Mouse (Mus musculus): ENCODE data around the gene Car12. TPM values are rescaled to one million over a fixed set of nuclear protein-coding genes. Genes with fewer than 3 reads are reported as not detected.
A peak's percentile ranks its signal among the peaks of the same experiment; 100 is the strongest.
"Not testable (repeated sequence)": the region's sequence is repeated elsewhere in the genome, so short reads cannot be mapped to it uniquely, and the experiment has no call there.

Car12 gene
- polyA plus RNA-seq, 1 experiment from 2014 or later, result 0.42 TPM

- H3K4me3 ChIP-seq (ENCODE audit: control insufficient read depth in 1 of 2, insufficient read depth in 1 of 2, low read depth in 1 of 2, low read length in 2 of 2), result no peak overlapping the region
- no peaks in the 10 kb centered on the region for H3K27me3 ChIP-seq (ENCODE audit: control insufficient read depth, insufficient read depth, low read length)
- no peaks in the 10 kb centered on the region for H3K4me1 ChIP-seq (ENCODE audit: control insufficient read depth in 2 of 2, insufficient read depth in 2 of 2, low read length in 2 of 2)
- H3K9me3 ChIP-seq (ENCODE audit: control insufficient read depth, low read length), result no peaks in the 10 kb centered on the region
- WGBS, result 66% methylated on average over 3 of the region's 3 CpGs
- H3K9ac ChIP-seq (ENCODE audit: low read length), result no peak overlapping the region
- H3K36me3 ChIP-seq (ENCODE audit: control insufficient read depth, insufficient read depth, low read length), result no peaks in the 10 kb centered on the region
- H3K4me2 ChIP-seq (ENCODE audit: low read length), result no peak overlapping the region
- no peak overlapping the region for H3K27ac ChIP-seq (replicated peaks in 1 of 2; ENCODE audit: control insufficient read depth in 1 of 2, insufficient read depth in 1 of 2, low read depth in 2 of 2, low read length in 2 of 2)
- no peak for ATAC-seq (ENCODE audit: insufficient number of reproducible peaks, insufficient read depth, low FRiP score, low read depth)
Observed at GRCm38 (mm10) chr9:66769275-66769674, 55.8 kb downstream of the Car12 start.

DNA sequence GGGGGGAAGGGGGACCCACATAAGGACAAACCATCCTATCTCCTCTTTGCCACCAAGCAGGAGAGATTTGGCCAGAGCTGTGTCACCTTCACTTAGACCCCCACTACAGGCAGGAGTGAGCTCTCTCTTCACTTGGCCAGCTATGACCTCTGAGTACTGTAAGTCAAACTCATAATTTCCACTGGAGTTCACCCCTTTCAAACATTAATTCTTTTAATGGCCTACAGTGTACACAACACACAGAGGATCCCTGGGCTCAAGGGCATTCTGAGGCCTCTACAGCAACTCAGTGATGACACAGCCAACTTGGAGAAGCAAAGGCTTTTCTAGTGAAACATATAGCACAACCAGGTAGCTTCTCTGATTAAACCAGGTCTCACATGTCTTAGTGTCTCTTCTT is 57.2 kb downstream of the Car12 start:
- H3K9me3 ChIP-seq (ENCODE audit: control insufficient read depth, low read length), result no peaks in the 10 kb centered on the region
- H3K27me3 ChIP-seq (ENCODE audit: control insufficient read depth, insufficient read depth, low read length), result no peaks in the 10 kb centered on the region
- H3K4me3 ChIP-seq (ENCODE audit: control insufficient read depth in 1 of 2, insufficient read depth in 1 of 2, low read depth in 1 of 2, low read length in 2 of 2), result no peak overlapping the region
- H3K36me3 ChIP-seq (ENCODE audit: control insufficient read depth, insufficient read depth, low read length), result no peaks in the 10 kb centered on the region
- H3K4me2 ChIP-seq (ENCODE audit: low read length), result no peak overlapping the region
- H3K27ac ChIP-seq (replicated peaks in 1 of 2; ENCODE audit: control insufficient read depth in 1 of 2, insufficient read depth in 1 of 2, low read depth in 2 of 2, low read length in 2 of 2), result no peak overlapping the region
- no peak overlapping the region for H3K9ac ChIP-seq (ENCODE audit: low read length)
- no peaks in the 10 kb centered on the region for H3K4me1 ChIP-seq (ENCODE audit: control insufficient read depth in 2 of 2, insufficient read depth in 2 of 2, low read length in 2 of 2)
- ATAC-seq (ENCODE audit: insufficient number of reproducible peaks, insufficient read depth, low FRiP score, low read depth), result no peak

- H3K4me1 ChIP-seq (ENCODE audit: control insufficient read depth in 2 of 2, insufficient read depth in 2 of 2, low read length in 2 of 2); H3K9ac ChIP-seq (ENCODE audit: low read length); H3K27me3 ChIP-seq (ENCODE audit: control insufficient read depth, insufficient read depth, low read length); H3K9me3 ChIP-seq (ENCODE audit: control insufficient read depth, low read length); H3K27ac ChIP-seq (replicated peaks in 1 of 2; ENCODE audit: control insufficient read depth in 1 of 2, insufficient read depth in 1 of 2, low read depth in 2 of 2, low read length in 2 of 2); H3K4me2 ChIP-seq (ENCODE audit: low read length); H3K4me3 ChIP-seq (ENCODE audit: control insufficient read depth in 1 of 2, insufficient read depth in 1 of 2, low read depth in 1 of 2, low read length in 2 of 2); ATAC-seq (ENCODE audit: insufficient number of reproducible peaks, insufficient read depth, low FRiP score, low read depth); H3K36me3 ChIP-seq (ENCODE audit: control insufficient read depth, insufficient read depth, low read length): not testable (repeated sequence)
- no CpG with 5 or more reads among the region's 3 CpGs for WGBS
Observed at GRCm38 (mm10) chr9:66784552-66784951, 71.1 kb downstream of the Car12 start.

DNA sequence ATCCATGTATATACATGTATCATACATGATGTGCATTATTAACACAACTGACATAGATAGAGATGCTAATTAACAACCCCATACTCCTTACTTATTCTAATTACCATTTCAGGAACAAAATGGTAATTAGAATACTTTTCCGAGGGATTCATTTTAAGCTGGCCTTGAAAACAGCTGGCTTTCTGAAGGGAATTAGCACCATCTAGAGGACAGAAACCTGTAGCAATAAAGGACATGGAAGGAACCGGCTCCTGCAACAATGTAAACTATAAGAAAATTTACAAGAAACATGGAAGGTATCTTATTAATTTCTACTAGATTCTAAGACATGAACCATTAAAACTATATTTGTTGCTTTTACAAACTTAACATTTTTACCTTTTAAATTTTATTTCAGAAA is 74.3 kb downstream of the Car12 start:
- WGBS, result 18% methylated on average over 2 of the region's 2 CpGs
- no peak overlapping the region for H3K9ac ChIP-seq (ENCODE audit: low read length)

DNA sequence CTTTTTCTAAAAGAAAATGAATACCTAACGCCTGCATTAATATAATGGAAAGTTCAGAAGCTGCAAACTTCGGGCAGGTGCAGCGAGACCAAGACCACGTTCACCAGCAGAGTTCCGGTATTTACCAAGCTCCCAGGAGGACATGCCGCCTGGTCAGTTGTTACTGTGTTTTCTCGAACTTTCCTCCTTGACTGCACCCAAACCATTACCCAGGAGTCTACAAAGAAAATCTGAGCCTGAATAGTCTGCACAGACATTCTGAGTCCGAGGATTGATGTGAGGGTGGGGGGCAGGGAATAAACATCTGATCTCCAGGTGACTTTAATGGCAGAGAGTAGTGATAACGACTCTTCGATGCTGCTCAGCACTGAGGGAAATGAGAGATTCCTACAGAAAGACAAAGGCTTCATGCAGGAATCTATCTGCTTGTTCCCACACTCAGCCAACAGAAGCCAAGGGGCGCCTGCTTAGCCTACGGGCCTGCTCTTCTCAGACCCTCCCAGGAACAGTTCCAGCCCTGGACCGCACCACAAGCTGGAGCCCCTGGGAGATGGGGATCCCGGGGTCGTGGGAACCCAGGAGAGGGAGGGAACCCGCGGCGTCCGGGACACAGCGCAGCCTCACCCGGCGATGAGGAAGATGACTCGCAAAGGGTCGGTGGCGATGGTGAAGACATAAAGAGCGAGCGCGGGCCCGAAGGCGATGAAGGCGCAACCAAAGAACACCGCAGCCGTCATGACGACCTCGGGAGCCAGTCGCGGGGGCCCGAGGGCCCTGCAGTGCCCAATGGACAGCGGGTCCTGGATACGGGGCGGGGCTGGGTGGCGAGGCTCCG is 81.4 kb downstream of the Car12 start:
- Histone ChIP-seq H3K27ac (replicated peaks in 1 of 2; ENCODE audit: control insufficient read depth in 1 of 2, insufficient read depth in 1 of 2, low read depth in 2 of 2, low read length in 2 of 2) (peak overlapping the region; percentile 79 to 94), H3K36me3 (ENCODE audit: control insufficient read depth, insufficient read depth, low read length) (peaks cover 8% of the 10 kb centered on the region), H3K9me3 (ENCODE audit: control insufficient read depth, low read length) (no peaks in the 10 kb centered on the region), H3K9ac (ENCODE audit: low read length) (peak overlapping the region; percentile 81), H3K4me3 (ENCODE audit: control insufficient read depth in 1 of 2, insufficient read depth in 1 of 2, low read depth in 1 of 2, low read length in 2 of 2) (peak overlapping the region; percentile 61 to 77), H3K4me1 (ENCODE audit: control insufficient read depth in 2 of 2, insufficient read depth in 2 of 2, low read length in 2 of 2) (no peaks in the 10 kb centered on the region), H3K4me2 (ENCODE audit: low read length) (peak overlapping the region; percentile 82), H3K27me3 (ENCODE audit: control insufficient read depth, insufficient read depth, low read length) (no peaks in the 10 kb centered on the region)
- 1% methylated on average over 43 of the region's 43 CpGs for WGBS
- ATAC-seq (ENCODE audit: insufficient number of reproducible peaks, insufficient read depth, low FRiP score, low read depth), result peak; percentile 18

More for the DNA sequence above, 74.3 kb downstream of the Car12 start:
- no peaks in the 10 kb centered on the region for H3K27me3 ChIP-seq (ENCODE audit: control insufficient read depth, insufficient read depth, low read length)
- no peaks in the 10 kb centered on the region for H3K4me1 ChIP-seq (ENCODE audit: control insufficient read depth in 2 of 2, insufficient read depth in 2 of 2, low read length in 2 of 2)
- no peak overlapping the region for H3K4me3 ChIP-seq (ENCODE audit: control insufficient read depth in 1 of 2, insufficient read depth in 1 of 2, low read depth in 1 of 2, low read length in 2 of 2)
- no peak overlapping the region for H3K4me2 ChIP-seq (ENCODE audit: low read length)
- no peaks in the 10 kb centered on the region for H3K9me3 ChIP-seq (ENCODE audit: control insufficient read depth, low read length)
- peaks cover 8% of the 10 kb centered on the region for H3K36me3 ChIP-seq (ENCODE audit: control insufficient read depth, insufficient read depth, low read length)
- no peak overlapping the region for H3K27ac ChIP-seq (replicated peaks in 1 of 2; ENCODE audit: control insufficient read depth in 1 of 2, insufficient read depth in 1 of 2, low read depth in 2 of 2, low read length in 2 of 2)
- no peak for ATAC-seq (ENCODE audit: insufficient number of reproducible peaks, insufficient read depth, low FRiP score, low read depth)

GRCm38 (mm10) chr9:66795464-66796324 is 82.2 kb downstream of the Car12 start, which contains the start of gene Aph1b:
Gene Aph1b (minus strand): TSS chr9:66795490.
- Histone ChIP-seq H3K9ac (ENCODE audit: low read length) (peak within 1 kb of the TSS; percentile 81), H3K4me2 (ENCODE audit: low read length) (peak within 1 kb of the TSS; percentile 82), H3K36me3 (ENCODE audit: control insufficient read depth, insufficient read depth, low read length) (no peaks in the 10 kb centered on the region; the same call in 1 of the 2 replicates), H3K4me3 (ENCODE audit: control insufficient read depth in 1 of 2, insufficient read depth in 1 of 2, low read depth in 1 of 2, low read length in 2 of 2) (peak within 1 kb of the TSS; percentile 61 to 77), H3K4me1 (ENCODE audit: control insufficient read depth in 2 of 2, insufficient read depth in 2 of 2, low read length in 2 of 2) (no peaks in the 10 kb centered on the region), H3K27ac (replicated peaks in 1 of 2; ENCODE audit: control insufficient read depth in 1 of 2, insufficient read depth in 1 of 2, low read depth in 2 of 2, low read length in 2 of 2) (peak within 1 kb of the TSS; percentile 94 to 96), H3K27me3 (ENCODE audit: control insufficient read depth, insufficient read depth, low read length) (no peaks in the 10 kb centered on the region), H3K9me3 (ENCODE audit: control insufficient read depth, low read length) (no peaks in the 10 kb centered on the region)
- under 1% methylated on average over 42 of the region's 42 CpGs for WGBS
- peak; percentile 98 for ATAC-seq (ENCODE audit: insufficient number of reproducible peaks, insufficient read depth, low FRiP score, low read depth)

DNA sequence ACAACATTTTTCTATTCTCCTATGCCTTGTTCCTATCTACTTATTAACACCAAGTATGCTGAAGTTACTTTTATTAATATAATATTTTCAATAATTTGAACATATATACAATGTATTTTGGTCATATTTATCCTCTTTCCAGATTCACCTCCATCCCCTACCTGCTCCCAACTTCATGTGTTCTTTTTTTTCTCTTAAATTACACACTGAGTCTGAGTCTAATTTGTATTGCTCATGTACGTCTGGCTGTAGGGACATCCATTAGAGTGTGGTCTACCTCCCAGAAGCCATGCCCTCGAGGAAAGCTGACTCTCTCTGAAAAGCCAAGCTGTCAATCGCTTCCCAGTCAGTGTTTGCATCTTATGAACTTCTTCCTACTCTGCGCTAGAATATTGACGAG is 83.3 kb downstream of the Car12 start, which contains the start of gene Gm10647:
Gm10647 (plus strand) TSS at position 301 of the 400 bp plus-strand sequence.
- ATAC-seq (ENCODE audit: insufficient number of reproducible peaks, insufficient read depth, low FRiP score, low read depth), result no peak
- H3K27ac ChIP-seq (replicated peaks in 1 of 2; ENCODE audit: control insufficient read depth in 1 of 2, insufficient read depth in 1 of 2, low read depth in 2 of 2, low read length in 2 of 2), result peak within 1 kb of the TSS; percentile 62 to 94
- H3K4me1 ChIP-seq (ENCODE audit: control insufficient read depth in 2 of 2, insufficient read depth in 2 of 2, low read length in 2 of 2), result peaks cover 3% of the 10 kb centered on the region in 2 experiments; a peak in 3 of 4 replicates
- peak within 1 kb of the TSS; percentile 61 to 77 for H3K4me3 ChIP-seq (ENCODE audit: control insufficient read depth in 1 of 2, insufficient read depth in 1 of 2, low read depth in 1 of 2, low read length in 2 of 2)
- H3K9ac ChIP-seq (ENCODE audit: low read length), result peak within 1 kb of the TSS; percentile 81
- no peaks in the 10 kb centered on the region for H3K9me3 ChIP-seq (ENCODE audit: control insufficient read depth, low read length)
- H3K4me2 ChIP-seq (ENCODE audit: low read length), result peak within 1 kb of the TSS; percentile 82
- H3K36me3 ChIP-seq (ENCODE audit: control insufficient read depth, insufficient read depth, low read length), result no peaks in the 10 kb centered on the region
- WGBS, result 87% methylated on average over 5 of the region's 5 CpGs
- no peaks in the 10 kb centered on the region for H3K27me3 ChIP-seq (ENCODE audit: control insufficient read depth, insufficient read depth, low read length)

Data from heart, embryonic 14.5 days (tissue).